Comparison of ENCODE assay signal across 20 mouse cellular contexts in genomic region chr10:7775421-7775820, GRCm38 (mm10). TPM values are rescaled to one million over a fixed set of nuclear protein-coding genes. Genes with fewer than 3 reads are reported as not detected.
A peak's percentile ranks its signal among the peaks of the same experiment; 100 is the strongest.
DNase-seq lines count a peak whose midpoint lies in the region.
"Had no signal": no experiment of that assay in that cellular context is flagged by ENCODE, and none has a peak within 500 bp of the region (broad histone marks: within the 10 kb centered on the region; RNA-seq: fewer than 3 reads in every experiment).

No protein-coding gene starts in this region.

- intact Hi-C loops in heart, postnatal 25 days (cut with DNase I), result loop anchor here (5.0 kb wide), 1 partner anchor 93 kb away; the partner anchor contains the start of genes Lats1 and Pcmt1

- peak; percentile 70 to 87 for DNase-seq in adrenal gland, adult (ENCODE audit: inconsistent age in 2 of 2, low spot score in 1 of 2)
- no peak for DNase-seq in adrenal gland, postnatal 4 days (ENCODE audit: low spot score in 2 of 2)
- DNase-seq in heart, adult 9 months (ENCODE audit: low spot score in 2 of 2), result peak; percentile 24 to 55
- DNase-seq in heart, postnatal 25 days (ENCODE audit: low spot score), result no peak
- DNase-seq in gastrocnemius, adult 8-10 months (ENCODE audit: low spot score in 2 of 2), result peak; percentile 27 to 72
- peak; percentile 85 for DNase-seq in skeletal muscle tissue, adult 2 months (ENCODE audit: low read depth, low spot score)
- no peak for DNase-seq in layer of hippocampus, postnatal 14 days (ENCODE audit: low spot score in 2 of 2)
- no peak for DNase-seq in embryo, embryonic 10.5 days (ENCODE audit: low spot score)
- DNase-seq: cerebellum, adult 11 months; cerebellum, adult 9-11 months; kidney, adult 11 months; kidney, postnatal 4 days; layer of hippocampus, adult 9-11 months; left cerebral cortex, postnatal 4 days; lung, postnatal 4 days; midbrain, embryonic 14.5 days; right cerebral cortex, postnatal 14 days; spleen, adult 18-20 months; thymus, postnatal 14 days had no signal

RNA-seq across cellular contexts. Expression of gene Ginm1, which starts 17.2 kb away (rescaled TPM):
- 100 to 1,000 TPM; 148 to 160 TPM for total RNA-seq in adrenal gland, postnatal 4 days (2021)
- 100 to 1,000 TPM; 111 to 113 TPM for total RNA-seq in heart, postnatal 25 days (2021)
- 100 to 1,000 TPM; 102 to 111 (median 105) TPM for total RNA-seq in gastrocnemius, adult 8-10 months (2022)
- 10 to 100 TPM; 22.5 to 25.0 TPM for total RNA-seq in layer of hippocampus, postnatal 14 days (2021)

RNA-seq across cellular contexts. Expression of gene Ppil4, which starts 17.3 kb away (rescaled TPM):
- 10 to 100 TPM; 32.1 TPM for total RNA-seq in adrenal gland, postnatal 4 days (2021)
- total RNA-seq in heart, postnatal 25 days (2021), result 10 to 100 TPM; 14.7 to 15.2 TPM
- total RNA-seq in gastrocnemius, adult 8-10 months (2022), result 10 to 100 TPM in 2 of 4 experiments, 1 to 10 TPM in 2; 7.9 to 10.6 (median 9.8) TPM
- 10 to 100 TPM; 32.7 to 35.4 TPM for total RNA-seq in layer of hippocampus, postnatal 14 days (2021)

RNA-seq across cellular contexts. Expression of gene Katna1, which starts 49.6 kb away (rescaled TPM):
- 10 to 100 TPM; 34.0 to 39.2 TPM for total RNA-seq in adrenal gland, postnatal 4 days (2021)
- total RNA-seq in heart, postnatal 25 days (2021), result 10 to 100 TPM; 12.6 to 14.3 TPM
- 10 to 100 TPM; 11.4 to 13.8 (median 11.9) TPM for total RNA-seq in gastrocnemius, adult 8-10 months (2022)
- 10 to 100 TPM; 14.1 to 15.0 TPM for total RNA-seq in layer of hippocampus, postnatal 14 days (2021)

RNA-seq across cellular contexts. Expression of gene Zc3h12d, which starts 56.8 kb away (rescaled TPM):
- under 1 TPM; 0.25 to 0.42 TPM for total RNA-seq in adrenal gland, postnatal 4 days (2021)
- under 1 TPM; 0.18 to 0.25 TPM for total RNA-seq in heart, postnatal 25 days (2021)
- under 1 TPM in 1 of 4 experiments, not detected in 3; 0.07 TPM for total RNA-seq in gastrocnemius, adult 8-10 months (2022)
- total RNA-seq in layer of hippocampus, postnatal 14 days (2021), result under 1 TPM; 0.09 to 0.21 TPM
- total RNA-seq: megakaryocyte-erythroid progenitor cell, adult 5-6 weeks had no signal

Comparison
In these comparisons a context has a peak if more than half of its experiments do, and no peak if none do; other contexts are left out.
1. DNase-seq: peak in adrenal gland, adult (2 of 2), heart, adult 9 months (2 of 2), gastrocnemius, adult 8-10 months (2 of 2) and skeletal muscle tissue, adult 2 months (single experiment); none in adrenal gland, postnatal 4 days (0 of 2), heart, postnatal 25 days (single experiment), layer of hippocampus, postnatal 14 days (0 of 2) and embryo, embryonic 10.5 days (single experiment).